Mouse (Mus musculus) heart, embryonic 12.5 days (tissue): ENCODE results near the gene Tmem220. TPM values are rescaled to one million over a fixed set of nuclear protein-coding genes. Genes with fewer than 3 reads are reported as not detected.

ENCODE experiments used
- ATAC-seq: fragments of 200-750 bp; cut with Nextera tagmentation; 2 replicates; pipeline ENCODE4 v1.8.0; 2017; ENCODE audit warnings: moderate TSS enrichment, moderate library complexity; ENCODE audit not compliant: insufficient number of reproducible peaks, low FRiP score
- H3K27ac ChIP-seq: fragments of 300-500 bp; sonication (generic); 2 replicates; pipeline ENCODE4 v1.5.1; 2016; ENCODE audit warnings: mild to moderate bottlenecking, moderate library complexity; ENCODE audit not compliant: poor library complexity, severe bottlenecking
- H3K27me3 ChIP-seq: fragments of 300-500 bp; sonication (generic); replicated peaks from 2 replicates; pipeline ENCODE4 v1.6.1; 2016; ENCODE audit warnings: mild to moderate bottlenecking, moderate library complexity
- H3K36me3 ChIP-seq: fragments of 300-500 bp; sonication (generic); 2 replicates; pipeline ENCODE4 v1.6.1; 2016; ENCODE audit warnings: mild to moderate bottlenecking, moderate library complexity
- H3K4me1 ChIP-seq: fragments of 300-500 bp; sonication (generic); replicated peaks from 2 replicates; pipeline ENCODE4 v1.6.1; 2016; ENCODE audit warnings: mild to moderate bottlenecking
- H3K4me2 ChIP-seq: fragments of 300-500 bp; sonication (generic); 2 replicates; pipeline ENCODE4 v1.6.1; 2016; ENCODE audit warnings: mild to moderate bottlenecking, moderate library complexity
- H3K4me3 ChIP-seq: fragments of 300-500 bp; sonication (generic); 2 replicates; pipeline ENCODE4 v1.5.1; 2016; ENCODE audit warnings: mild to moderate bottlenecking
- H3K9ac ChIP-seq: fragments of 300-500 bp; sonication (generic); 2 replicates; pipeline ENCODE4 v1.6.1; 2016; ENCODE audit warnings: mild to moderate bottlenecking, moderate library complexity
- H3K9me3 ChIP-seq: fragments of 300-500 bp; sonication (generic); replicated peaks from 2 replicates; pipeline ENCODE4 v1.6.1; 2016; ENCODE audit warnings: mild to moderate bottlenecking, moderate library complexity
- WGBS: fragments of 180-500 bp; shearing (Covaris S2); methylation state at CpG from one replicate; pipeline ENCODE4 v1.1.7; 2016; 5-methylcytosine and 5-hydroxymethylcytosine counted together
- polyA plus RNA-seq: library from polyadenylated mRNA; unstranded; fragments of >200 nt; fragmentation: Nextera tagmentation; extraction: Ambion mirVana; gene quantifications from 2 replicates; pipeline ENCODE4 v1.2.1, GENCODE M21; 2016

Tmem220 gene
- polyA plus RNA-seq, 1 experiment from 2014 or later, result 1.3 TPM

- H3K4me1 ChIP-seq, result peaks cover 12% of the 10 kb centered on the region
- no peak for ATAC-seq
- no peak overlapping the region for H3K4me2 ChIP-seq
- no peak overlapping the region for H3K4me3 ChIP-seq
- H3K9me3 ChIP-seq, result no peaks in the 10 kb centered on the region
- no peak overlapping the region for H3K27ac ChIP-seq
- WGBS, result 77% methylated on average over 13 of the region's 13 CpGs
- no peaks in the 10 kb centered on the region for H3K36me3 ChIP-seq
- peaks cover 57% of the 10 kb centered on the region for H3K27me3 ChIP-seq
- H3K9ac ChIP-seq, result no peak overlapping the region
Observed at GRCm38 (mm10) chr11:67082793-67083192, 57.8 kb downstream of the Tmem220 start.

- Histone ChIP-seq H3K27ac (no peak overlapping the region), H3K4me3 (no peak overlapping the region), H3K9ac (no peak overlapping the region), H3K27me3 (peaks cover 59% of the 10 kb centered on the region), H3K36me3 (no peaks in the 10 kb centered on the region), H3K9me3 (no peaks in the 10 kb centered on the region), H3K4me2 (no peak overlapping the region), H3K4me1 (peaks cover 12% of the 10 kb centered on the region)
- WGBS, result 61% methylated on average over 6 of the region's 6 CpGs
- ATAC-seq, result no peak
Observed at GRCm38 (mm10) chr11:67083239-67083638, 58.3 kb downstream of the Tmem220 start.

GRCm38 (mm10) chr11:67083712-67084340 lies 58.9 kb downstream of the Tmem220 start:
- no peaks in the 10 kb centered on the region for H3K9me3 ChIP-seq
- peaks cover 12% of the 10 kb centered on the region for H3K4me1 ChIP-seq
- peaks cover 57% of the 10 kb centered on the region for H3K27me3 ChIP-seq
- no peak for ATAC-seq
- no peak overlapping the region for H3K27ac ChIP-seq
- H3K9ac ChIP-seq, result no peak overlapping the region
- H3K36me3 ChIP-seq, result no peaks in the 10 kb centered on the region
- no peak overlapping the region for H3K4me3 ChIP-seq
- no peak overlapping the region for H3K4me2 ChIP-seq
- 29% methylated on average over 32 of the region's 32 CpGs for WGBS

Other genes starting within 250 kb of the Tmem220 start
- gene Pirt, start 113.2 kb upstream of the Tmem220 start, polyA plus RNA-seq, result 14.4 and 14.5 TPM in 2 replicates
- gene Tmem238l, start 68.5 kb upstream of the Tmem220 start, polyA plus RNA-seq, result 0.28 TPM in 1 of 2 replicates, not detected in the other
- 20.1 and 21.2 TPM in 2 replicates for gene Adprm, start 27.4 kb downstream of the Tmem220 start, polyA plus RNA-seq
- 24.3 and 25.8 TPM in 2 replicates for gene Sco1, start 27.5 kb downstream of the Tmem220 start, polyA plus RNA-seq
- gene Myh3, start 53.1 kb downstream of the Tmem220 start, polyA plus RNA-seq, result 0.47 and 0.55 TPM in 2 replicates
- gene Myh2, start 145.9 kb downstream of the Tmem220 start, polyA plus RNA-seq, result not detected in 2 replicates
- 0.08 and 0.09 TPM in 2 replicates for gene Myh1, start 174.9 kb downstream of the Tmem220 start, polyA plus RNA-seq
- not detected in 2 replicates for gene Myh4, start 212.9 kb downstream of the Tmem220 start, polyA plus RNA-seq